Mouse (Mus musculus) layer of hippocampus, adult 2 months (tissue): ENCODE measurements around the gene Pdlim7. TPM values are rescaled to one million over a fixed set of nuclear protein-coding genes. Genes with fewer than 3 reads are reported as not detected.

ENCODE experiments used
- DNase-seq, 2 experiments: peaks; one replicate each; pipeline ENCODE4 v3.0.0; 2022; ENCODE audit warnings: low spot score in 2 of 2
- H3K27ac ChIP-seq: fragments of 200-600 bp; 2 replicates; pipeline ENCODE4 v1.8.1; 2022
- H3K4me3 ChIP-seq: fragments of 200-600 bp; 2 replicates; pipeline ENCODE4 v1.8.1; 2022; ENCODE audit warnings: mild to moderate bottlenecking
- CTCF ChIP-seq: fragments of 200-600 bp; conservative IDR thresholded peaks from 2 replicates; pipeline ENCODE4 v1.8.1; 2022; ENCODE audit warnings: antibody characterized with exemption, mild to moderate bottlenecking, moderate library complexity
- microRNA-seq, 2 experiments: library from miRNA; unstranded; fragments of <30 nt; microRNA quantifications; one replicate each; pipeline ENCODE4 v1.2.0; 2021
- total RNA-seq, 2 experiments: library from RNA; stranded (reverse); gene quantifications; 2 replicates each; pipeline ENCODE4 v1.2.3; 2021

Pdlim7 gene
- total RNA-seq, 2 experiments from 2014 or later, result 97.4 to 99.9 TPM

DNA sequence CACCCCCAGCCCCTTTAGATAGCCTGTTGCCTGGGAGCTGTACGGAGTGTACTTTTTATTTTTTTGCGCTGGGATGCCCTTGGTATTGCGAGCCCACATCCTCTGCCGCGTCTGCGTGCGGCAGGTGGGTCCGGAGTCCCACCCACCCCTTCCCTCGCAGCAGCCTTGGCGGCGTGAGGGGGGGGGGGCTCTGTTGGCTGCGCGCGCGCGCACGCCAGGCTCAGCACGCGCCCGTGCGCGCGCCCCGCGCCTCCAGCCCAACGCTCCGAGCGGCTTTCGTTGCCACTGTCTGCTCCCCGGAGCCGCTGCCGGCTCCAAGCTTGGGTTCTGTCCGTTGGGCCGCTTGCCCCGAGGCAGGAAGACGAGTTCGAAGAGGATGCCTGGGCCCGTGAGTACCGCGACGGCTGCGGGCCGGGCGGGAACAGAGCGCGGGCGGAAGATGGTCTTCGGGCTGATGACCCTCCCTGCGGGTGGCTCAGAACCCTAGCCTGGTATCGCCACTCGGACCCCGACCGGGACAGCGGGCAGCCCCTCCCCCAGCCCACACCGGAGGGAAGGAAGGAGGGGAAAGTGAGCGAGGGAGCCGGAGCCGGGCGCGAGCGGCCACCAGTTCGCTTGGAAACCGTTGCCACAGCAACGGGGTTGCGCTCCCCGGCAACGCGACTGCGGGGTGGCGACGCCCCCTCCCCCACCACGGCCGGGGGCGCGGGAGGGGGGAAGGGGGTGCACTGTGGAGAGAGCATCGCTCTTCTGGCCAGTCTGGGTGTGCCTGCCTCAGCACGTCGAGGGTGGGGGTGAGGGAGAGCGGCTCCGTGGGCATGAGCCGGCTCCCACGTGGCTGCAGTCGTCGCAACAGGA is 49.2 kb downstream of the Pdlim7 start, which contains the start of gene Prr7:
TSS of gene Prr7 (plus strand) at position 241 of the 858 bp plus-strand sequence.
- Histone ChIP-seq H3K4me3 (peak within 1 kb of the TSS; percentile 96), H3K27ac (peak within 1 kb of the TSS; percentile 99)
- no peak for TF ChIP-seq CTCF
- DNase-seq, result peak; percentile 76 to 77

DNA sequence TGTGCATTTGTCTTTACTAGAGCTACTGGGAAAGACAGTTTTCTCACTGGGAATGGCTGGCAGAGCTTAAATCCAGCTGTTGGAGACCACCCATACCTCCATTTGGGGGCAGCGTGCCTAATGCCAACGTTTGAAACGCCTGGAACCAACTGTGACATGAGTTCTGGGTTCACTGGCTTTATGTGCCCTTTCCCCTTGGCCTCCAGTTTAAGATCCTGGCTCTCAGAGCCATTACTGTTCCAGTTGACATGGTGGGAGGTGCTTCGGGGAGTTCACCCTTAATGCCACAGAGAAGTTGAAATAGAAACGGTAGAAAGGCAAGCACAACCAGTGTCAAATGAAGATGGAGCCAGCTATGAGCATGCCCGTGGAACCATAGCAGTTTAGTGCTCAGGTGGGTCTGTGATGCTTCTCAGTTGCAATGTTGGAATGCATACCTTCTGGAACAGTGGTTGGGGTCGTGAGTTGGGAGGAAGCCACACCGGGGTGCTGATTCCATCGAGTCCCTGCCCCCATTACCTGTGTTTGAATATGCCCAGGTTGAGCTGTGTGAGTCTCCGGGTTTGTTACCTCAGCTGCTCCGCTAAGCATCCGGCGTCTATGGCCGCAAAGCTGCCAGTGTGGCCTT is 50.0 kb downstream of the Pdlim7 start:
- peak overlapping the region; percentile 96 for H3K4me3 ChIP-seq
- H3K27ac ChIP-seq, result peak overlapping the region; percentile 99
- no peak for DNase-seq
- no peak for TF ChIP-seq CTCF

DNA sequence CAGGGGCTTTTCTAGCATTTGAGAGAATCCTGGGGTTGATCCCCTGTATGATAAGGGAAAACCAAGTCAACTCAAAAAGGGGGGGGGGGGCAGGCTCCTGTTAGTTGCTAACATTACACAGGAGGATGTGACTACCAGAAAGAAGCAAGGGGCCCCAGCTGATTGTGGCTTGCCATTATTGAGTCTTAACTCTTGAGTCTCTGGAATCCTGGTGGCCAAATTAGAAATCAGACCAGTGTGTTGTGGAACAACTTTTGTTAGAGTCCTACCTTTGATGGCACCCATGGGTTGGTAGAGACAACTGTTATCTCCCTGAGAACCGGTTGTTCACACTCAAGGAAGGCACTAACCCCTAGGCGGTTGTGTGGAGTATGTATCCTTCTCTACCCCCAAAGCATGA is 50.5 kb downstream of the Pdlim7 start:
- peak overlapping the region; percentile 99; the same call in 1 of the 2 replicates for H3K27ac ChIP-seq
- TF ChIP-seq CTCF, result no peak
- DNase-seq, result no peak
- no peak overlapping the region for H3K4me3 ChIP-seq

DNA sequence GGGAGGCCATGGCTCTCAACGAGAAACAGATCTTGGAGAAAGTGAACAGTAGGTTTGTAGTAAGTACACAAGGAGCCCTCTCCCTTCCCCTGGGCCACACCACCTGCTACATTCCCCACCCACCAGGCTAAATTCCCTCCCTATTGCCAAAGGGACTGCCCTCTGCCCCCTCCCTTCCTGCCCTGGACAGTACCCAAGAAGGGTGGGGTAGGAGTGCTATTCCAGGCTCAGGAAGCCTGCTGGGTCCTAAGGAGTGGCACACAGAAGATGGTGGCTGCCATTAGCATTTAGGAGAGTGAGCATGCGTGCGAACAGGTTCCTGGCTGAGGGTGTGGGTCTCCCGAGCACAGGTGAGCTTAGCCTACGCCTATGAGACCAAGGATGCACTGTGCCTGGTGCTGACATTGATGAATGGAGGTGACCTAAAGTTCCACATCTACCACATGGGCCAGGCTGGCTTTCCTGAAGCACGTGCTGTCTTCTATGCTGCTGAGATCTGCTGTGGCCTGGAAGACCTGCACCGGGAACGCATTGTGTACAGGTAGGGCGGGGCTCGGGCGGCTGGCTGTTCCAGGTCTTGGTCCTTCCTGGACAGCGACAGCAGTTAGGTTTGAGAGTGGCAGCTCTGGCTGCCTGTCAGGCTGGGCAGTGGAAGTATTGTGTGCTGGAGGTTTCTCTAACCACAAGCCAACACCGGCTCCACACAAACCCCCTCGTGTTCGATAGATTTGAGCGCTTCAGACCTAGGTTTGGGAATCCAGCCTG is 61.5 kb downstream of the Pdlim7 start:
- Histone ChIP-seq H3K27ac (no peak overlapping the region), H3K4me3 (no peak overlapping the region)
- DNase-seq, result no peak
- no peak for TF ChIP-seq CTCF

DNA sequence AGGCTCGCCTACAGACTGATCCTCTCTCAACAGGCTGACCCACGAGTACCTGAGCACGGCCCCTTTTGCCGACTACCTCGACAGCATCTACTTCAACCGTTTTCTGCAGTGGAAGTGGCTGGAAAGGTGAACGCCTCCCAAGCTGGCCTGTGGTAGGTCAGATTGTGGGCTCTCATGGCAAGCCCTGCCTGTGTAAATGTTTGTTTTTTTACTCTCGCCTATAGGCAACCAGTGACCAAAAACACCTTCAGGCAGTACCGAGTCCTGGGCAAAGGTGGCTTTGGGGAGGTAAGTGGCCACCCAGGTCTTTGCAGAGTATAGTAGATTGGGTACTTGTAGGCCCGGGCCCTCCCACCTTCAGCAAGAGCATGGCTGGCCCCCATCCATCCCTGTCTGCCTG is 62.2 kb downstream of the Pdlim7 start:
- no peak for TF ChIP-seq CTCF
- DNase-seq, result no peak

DNA sequence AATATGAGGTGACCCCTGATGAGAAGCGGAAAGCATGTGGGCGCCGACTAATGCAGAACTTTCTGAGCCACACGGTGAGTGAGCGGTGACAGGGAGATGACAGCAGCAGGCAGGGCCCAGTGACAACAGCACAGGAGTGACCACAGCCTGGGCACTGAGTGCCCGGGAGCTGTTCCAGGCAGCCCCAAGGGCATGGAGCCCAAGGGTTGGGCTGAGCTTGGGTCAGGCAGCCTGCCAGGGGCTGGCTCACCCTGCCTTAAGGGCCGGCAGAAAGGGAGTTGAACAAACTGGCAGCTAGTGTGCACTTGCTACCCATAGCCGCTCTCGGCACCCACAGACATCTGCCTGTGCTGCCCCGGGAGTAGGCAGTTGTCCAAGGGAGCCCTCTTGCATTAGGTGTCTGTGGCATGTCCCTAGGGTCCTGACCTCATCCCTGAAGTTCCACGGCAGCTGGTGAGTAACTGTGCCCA is 62.9 kb downstream of the Pdlim7 start:
- H3K27ac ChIP-seq, result peak overlapping the region; percentile 48; the same call in 1 of the 2 replicates
- TF ChIP-seq CTCF, result no peak
- H3K4me3 ChIP-seq, result no peak overlapping the region
- DNase-seq, result peak; percentile 55 to 64

More for the DNA sequence above, 62.2 kb downstream of the Pdlim7 start:
- Histone ChIP-seq H3K4me3 (no peak overlapping the region), H3K27ac (no peak overlapping the region)

DNA sequence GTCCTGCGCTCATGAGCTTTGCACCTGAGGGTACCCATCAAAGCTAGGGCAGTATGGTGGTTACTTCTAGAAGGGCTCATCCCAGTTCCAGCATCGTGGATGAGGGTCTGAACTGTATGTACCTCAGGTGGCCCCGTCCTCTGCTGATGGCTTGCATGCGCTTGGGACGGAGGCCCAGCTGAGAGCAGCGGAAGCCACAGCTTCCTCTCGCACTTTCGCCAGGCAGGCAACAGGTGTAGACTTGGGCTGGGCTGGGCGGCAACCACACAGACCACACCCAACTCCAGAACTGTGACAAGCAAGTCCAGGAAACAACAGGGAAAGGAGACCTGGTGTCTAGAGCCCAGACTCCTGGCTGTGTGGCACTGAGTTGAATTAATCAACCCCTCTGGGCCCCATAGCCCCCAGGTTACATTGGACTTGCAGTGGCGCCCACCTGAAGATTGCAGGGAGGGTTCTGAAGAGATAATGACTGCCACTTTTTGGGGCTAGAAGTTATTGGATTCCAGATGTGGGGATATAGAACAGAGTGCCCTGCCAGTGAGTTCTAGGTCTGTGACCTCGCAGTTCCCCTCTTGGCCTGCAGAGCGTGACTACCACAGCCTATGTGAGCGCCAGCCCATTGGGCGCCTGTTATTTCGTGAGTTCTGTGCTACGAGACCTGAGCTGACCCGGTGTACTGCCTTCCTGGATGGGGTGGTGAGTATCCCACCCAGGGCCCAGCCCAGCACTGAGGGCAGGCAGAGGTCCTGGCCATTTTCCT is 63.6 kb downstream of the Pdlim7 start:
- DNase-seq, result no peak
- Histone ChIP-seq H3K27ac (no peak overlapping the region), H3K4me3 (no peak overlapping the region)
- TF ChIP-seq CTCF, result peak; percentile 51

DNA sequence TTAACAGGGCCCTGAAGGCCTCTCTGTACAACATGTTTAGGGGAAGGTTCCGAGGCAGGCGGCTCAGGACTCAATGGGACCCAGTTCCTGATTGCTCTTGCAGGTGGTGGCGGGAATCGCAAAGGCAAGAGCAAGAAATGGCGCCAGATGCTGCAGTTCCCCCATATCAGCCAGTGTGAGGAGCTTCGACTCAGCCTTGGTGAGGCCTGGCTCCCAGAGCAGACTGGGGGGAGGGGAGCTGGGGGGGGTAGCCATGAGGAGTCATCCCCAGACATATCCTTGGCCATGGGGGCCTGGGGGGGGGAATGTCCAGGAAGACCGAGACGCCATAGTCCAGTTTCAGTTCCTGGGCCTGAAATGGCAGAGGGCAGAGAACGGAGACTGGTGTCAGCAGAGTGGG is 64.3 kb downstream of the Pdlim7 start:
- H3K27ac ChIP-seq, result no peak overlapping the region
- no peak for DNase-seq

DNA sequence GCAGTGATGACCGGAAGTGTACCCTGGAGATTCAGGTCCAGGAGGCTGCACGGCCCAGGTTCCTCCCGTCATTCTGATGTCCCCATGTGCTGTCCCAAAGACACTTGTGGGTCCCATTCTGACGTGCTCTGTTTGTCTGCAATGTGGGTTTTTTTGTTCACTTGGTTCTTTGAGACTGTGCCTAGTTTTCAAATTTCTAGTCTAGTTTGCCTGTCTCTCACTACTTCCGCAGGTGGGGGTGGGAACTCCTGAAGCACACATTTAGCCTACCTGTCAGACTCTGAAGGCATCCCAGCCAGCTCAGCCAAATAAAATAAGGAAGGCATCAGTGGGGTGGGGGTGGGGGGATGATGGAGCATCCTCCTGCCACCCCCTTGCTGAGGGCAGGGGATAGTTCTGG is 65.3 kb downstream of the Pdlim7 start:
- Histone ChIP-seq H3K4me3 (no peak overlapping the region), H3K27ac (no peak overlapping the region)
- no peak for DNase-seq
- TF ChIP-seq CTCF, result no peak

More for the DNA sequence above, 64.3 kb downstream of the Pdlim7 start:
- TF ChIP-seq CTCF, result no peak
- no peak overlapping the region for H3K4me3 ChIP-seq

DNA sequence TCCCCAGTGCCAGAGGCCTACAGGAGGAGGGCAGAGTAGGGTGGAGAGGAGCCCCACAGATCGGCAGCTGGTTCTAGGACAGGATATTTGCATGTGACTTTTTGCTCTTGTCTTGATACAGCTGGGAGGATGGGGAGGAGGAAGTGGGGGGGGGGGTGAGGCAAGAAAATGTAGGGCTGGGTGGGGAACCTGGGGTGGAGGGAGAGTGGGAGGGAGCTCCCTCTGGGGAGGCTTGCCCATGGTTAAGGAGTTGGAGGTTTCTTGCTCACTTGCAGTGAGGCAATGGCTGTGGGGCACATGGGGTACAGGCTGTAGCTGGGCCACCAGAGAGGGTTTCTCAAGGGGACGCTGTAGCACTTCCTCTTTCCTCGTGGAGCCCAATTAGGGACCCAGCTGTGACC is 65.9 kb downstream of the Pdlim7 start:
- no peak for TF ChIP-seq CTCF
- H3K27ac ChIP-seq, result no peak overlapping the region
- no peak for DNase-seq
- H3K4me3 ChIP-seq, result no peak overlapping the region

DNA sequence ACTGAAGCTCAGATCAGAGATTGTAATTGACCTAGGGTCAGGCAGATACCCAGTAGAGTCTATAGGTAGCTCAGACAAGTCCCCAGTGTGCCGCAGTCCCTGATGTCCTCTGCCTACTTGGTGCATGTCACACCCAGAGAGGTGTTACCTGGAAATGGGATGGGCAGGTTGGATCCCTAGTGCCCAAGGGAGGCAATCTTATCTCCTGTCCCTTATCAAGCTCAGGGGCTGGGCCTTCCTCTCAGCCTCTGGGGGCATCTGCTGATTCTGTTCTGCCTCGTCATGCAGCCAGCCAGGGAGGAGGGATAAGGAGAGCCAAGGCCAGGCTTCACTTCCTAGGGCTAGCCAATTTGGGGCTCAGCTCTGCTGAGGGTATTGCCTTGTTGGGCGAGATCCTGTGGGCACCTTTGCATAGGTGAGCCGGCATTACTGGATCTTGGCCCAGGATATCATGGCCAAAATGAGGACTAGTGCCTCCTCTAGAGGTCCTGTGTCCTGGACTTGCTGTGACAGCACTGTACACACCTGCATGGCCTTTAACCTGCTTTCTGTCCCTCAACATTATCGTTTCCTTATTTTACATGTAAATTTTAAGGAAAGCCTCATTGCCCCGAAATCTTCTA is 66.9 kb downstream of the Pdlim7 start:
- Histone ChIP-seq H3K27ac (no peak overlapping the region), H3K4me3 (peak overlapping the region; percentile 70)
- no peak for TF ChIP-seq CTCF
- no peak for DNase-seq

Small RNA genes lying within 50 kb of the gene (microRNA-seq; reads per million reads assigned to microRNA genes)
- 2.9 to 3.2 reads per million in 2 experiments for gene Mir6943
- gene Mir6944, result 40.0 to 41.2 reads per million in 2 experiments
- gene Mir6945, result 3.1 to 9.3 reads per million in 2 experiments

Other genes with a start within 250 kb of the Pdlim7 start
- 100 to 1,000 TPM; 142 to 153 TPM for gene Prelid1, start 193.2 kb downstream of the Pdlim7 start, total RNA-seq
- gene Rab24, start 191.7 kb downstream of the Pdlim7 start, total RNA-seq, result 10 to 100 TPM; 82.8 to 84.2 TPM
- 1 to 10 TPM; 1.2 to 1.8 TPM for gene Mxd3, start 183.9 kb downstream of the Pdlim7 start, total RNA-seq
- 10 to 100 TPM; 66.2 to 66.8 TPM for gene Lman2, start 150.9 kb downstream of the Pdlim7 start, total RNA-seq
- gene Rgs14, start 143.9 kb downstream of the Pdlim7 start, total RNA-seq, result 100 to 1,000 TPM; 113 to 119 TPM
- gene Slc34a1, start 115.5 kb downstream of the Pdlim7 start, total RNA-seq, result under 1 TPM in 1 of 2 experiments, not detected in 1; 0.15 TPM
- gene Pfn3, start 98.4 kb downstream of the Pdlim7 start, total RNA-seq, result not detected
- gene F12, start 86.9 kb downstream of the Pdlim7 start, total RNA-seq, result under 1 TPM; 0.44 to 0.93 TPM
- gene Grk6, start 68.6 kb downstream of the Pdlim7 start, total RNA-seq, result 10 to 100 TPM; 64.8 to 65.8 TPM
- gene Prr7, start 49.4 kb downstream of the Pdlim7 start, total RNA-seq, result 10 to 100 TPM; 83.0 to 84.5 TPM
- 100 to 1,000 TPM; 396 to 403 TPM for gene Dbn1, start 25.6 kb downstream of the Pdlim7 start, total RNA-seq
- 10 to 100 TPM; 12.2 to 13.7 TPM for gene Dok3, start 15.6 kb upstream of the Pdlim7 start, total RNA-seq
- 10 to 100 TPM; 56.2 to 60.6 TPM for gene Ddx41, start 23.0 kb upstream of the Pdlim7 start, total RNA-seq
- gene Fam193b, start 57.4 kb upstream of the Pdlim7 start, total RNA-seq, result 10 to 100 TPM; 95.3 to 97.7 TPM
- 100 to 1,000 TPM; 133 to 138 TPM for gene Tmed9, start 60.1 kb upstream of the Pdlim7 start, total RNA-seq
- gene B4galt7, start 86.2 kb upstream of the Pdlim7 start, total RNA-seq, result 10 to 100 TPM; 22.8 to 24.3 TPM
- 10 to 100 TPM; 38.7 to 50.2 TPM for gene Caml, start 109.3 kb upstream of the Pdlim7 start, total RNA-seq
- 10 to 100 TPM; 50.8 to 54.8 TPM for gene Ddx46, start 121.4 kb upstream of the Pdlim7 start, total RNA-seq
- 10 to 100 TPM; 75.1 to 75.5 TPM for gene B230219D22Rik, start 179.4 kb upstream of the Pdlim7 start, total RNA-seq
- 10 to 100 TPM; 68.6 to 69.0 TPM for gene Txndc15, start 201.0 kb upstream of the Pdlim7 start, total RNA-seq
- gene Pcbd2, start 213.7 kb upstream of the Pdlim7 start, total RNA-seq, result 10 to 100 TPM; 33.2 to 35.2 TPM